Mouse (Mus musculus) liver, postnatal 0 days (tissue): ENCODE results near the gene Rilp.

Experiments
- CTCF ChIP-seq: sonication (generic); IDR thresholded peaks from 2 replicates; pipeline ENCODE4 v1.5.1; 2016; ENCODE audit warnings: antibody characterized with exemption, low read depth
- EP300 ChIP-seq: IDR thresholded peaks from 2 replicates; pipeline ENCODE4 v1.6.1; 2016; ENCODE audit warnings: antibody characterized with exemption, low read depth, mild to moderate bottlenecking

DNA sequence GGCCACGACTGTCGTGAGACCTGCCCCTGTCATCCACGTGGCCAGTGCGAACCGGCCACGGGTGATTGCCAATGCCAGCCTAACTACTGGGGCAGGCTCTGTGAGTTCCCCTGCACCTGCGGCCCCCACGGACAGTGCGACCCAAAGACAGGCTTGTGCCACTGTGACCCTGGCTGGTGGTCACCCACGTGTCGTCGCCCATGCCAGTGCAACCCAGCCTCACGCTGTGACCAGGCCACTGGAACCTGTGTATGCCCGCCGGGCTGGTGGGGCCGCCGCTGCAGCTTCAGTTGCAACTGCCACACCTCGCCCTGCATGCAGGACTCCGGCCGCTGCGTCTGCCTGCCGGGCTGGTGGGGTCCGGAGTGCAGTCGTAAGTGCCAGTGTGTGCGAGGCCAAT lies 5.3 kb downstream of the Rilp start:
- TF ChIP-seq CTCF (no peak), EP300 (no peak)
